Mouse (Mus musculus) NIH3T3 (cell line): ENCODE measurements around the gene Gm3138.
"Not testable (repeated sequence)": the region's sequence is repeated elsewhere in the genome, so short reads cannot be mapped to it uniquely, and the experiment has no call there.

Experiments used
- DNase-seq: peaks from one replicate; pipeline ENCODE4 v3.0.0-alpha.2; 2012; ENCODE audit warnings: low read depth

Gene Gm3138

DNA sequence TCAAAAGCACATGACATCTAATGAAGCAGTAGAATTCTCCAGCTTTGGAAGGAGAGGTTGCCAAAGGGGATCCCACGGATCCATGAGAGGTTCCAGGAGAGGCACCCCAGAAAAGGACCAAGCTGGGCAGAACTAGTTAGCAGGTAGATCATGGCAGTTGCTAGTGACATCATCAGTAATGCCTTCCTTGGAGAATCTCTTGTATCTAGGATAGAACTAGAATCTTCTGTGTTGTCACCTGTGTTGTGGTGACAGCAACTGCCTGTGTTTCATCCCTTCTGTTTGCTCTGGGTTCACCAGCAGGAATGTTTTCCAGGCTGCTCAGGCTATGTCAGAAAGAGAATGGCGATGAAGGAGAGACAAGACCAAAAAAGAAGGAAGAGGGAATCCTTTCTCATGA, at the start of gene Gm3138:
Gm3138 (plus strand) TSS at position 301 of the 400 bp plus-strand sequence.
- not testable (repeated sequence) for DNase-seq

DNA sequence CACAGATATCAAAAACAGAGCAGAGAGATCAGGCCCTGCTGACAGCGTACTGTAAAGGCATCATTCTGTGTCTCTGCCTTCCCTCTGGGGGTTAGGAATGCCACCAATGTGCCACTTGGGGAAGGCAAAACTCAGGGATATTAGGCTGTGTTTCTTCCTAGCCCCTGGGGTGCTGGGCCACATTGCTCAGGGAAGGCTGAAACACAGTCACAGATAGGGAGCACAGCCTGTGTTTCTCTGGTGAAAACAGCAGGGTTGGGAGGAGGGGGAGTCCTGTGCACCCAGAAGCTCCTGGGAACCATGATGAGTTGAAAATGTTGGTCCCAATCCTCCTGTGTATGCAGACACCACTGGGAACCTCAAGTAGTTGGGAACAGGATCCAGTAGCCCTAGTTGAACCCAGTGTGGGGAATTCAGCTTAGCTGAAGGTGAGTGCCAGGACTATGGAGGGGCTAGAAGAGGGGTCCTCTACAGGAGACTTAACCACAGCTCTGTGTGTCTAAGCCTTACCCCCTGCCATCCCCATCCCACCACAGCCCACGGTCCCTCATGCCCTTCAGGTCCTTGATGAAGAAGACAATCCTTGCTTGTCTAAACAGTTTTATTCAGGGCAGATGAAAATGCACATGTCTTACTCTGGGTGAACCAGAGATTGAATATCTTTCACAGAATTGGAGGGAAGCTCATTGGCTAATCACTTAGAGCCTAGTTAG, 20.0 kb downstream of the Gm3138 start:
- not testable (repeated sequence) for DNase-seq

DNA sequence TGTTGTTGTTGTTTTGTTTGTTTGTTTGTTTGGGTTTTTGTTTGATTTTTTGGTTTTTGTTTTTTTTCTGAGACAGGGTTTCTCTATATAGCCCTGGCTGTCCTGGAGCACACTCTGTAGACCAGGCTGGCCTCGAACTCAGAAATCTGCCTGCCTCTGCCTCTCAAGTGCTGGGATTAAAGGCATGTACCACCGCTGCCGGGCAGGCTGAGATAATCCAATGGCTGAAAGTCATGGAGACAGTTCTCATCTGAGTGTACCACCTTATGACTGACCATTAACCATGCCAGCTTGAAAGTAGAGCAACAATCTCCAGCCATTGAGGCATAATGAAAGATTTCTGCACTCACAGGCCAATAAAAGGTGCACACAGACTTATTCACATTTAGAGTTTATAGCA, 30.4 kb downstream of the Gm3138 start:
- not testable (repeated sequence) for DNase-seq
